18 mouse cellular contexts compared by ENCODE assay signal in the genomic region with DNA sequence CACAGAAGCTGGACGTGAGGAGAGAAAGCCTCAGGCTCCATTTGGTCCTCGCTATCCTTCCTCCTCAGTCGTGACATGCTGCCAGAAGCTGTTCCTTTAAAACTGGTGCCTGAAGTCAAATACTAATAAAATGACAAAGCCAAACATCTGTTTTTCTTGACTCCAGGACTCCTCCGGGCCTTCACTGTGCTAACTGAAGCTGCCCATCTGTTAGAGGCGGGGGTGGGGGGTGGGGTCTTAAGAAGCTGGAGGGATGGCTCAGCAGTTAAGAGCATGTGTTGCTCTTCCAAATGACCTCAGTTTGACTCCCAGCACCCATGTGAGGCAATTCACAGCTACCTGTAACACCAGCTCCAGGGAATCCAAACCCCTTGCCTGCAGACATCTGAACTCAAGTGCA. TPM values are rescaled to one million over a fixed set of nuclear protein-coding genes. Genes with fewer than 3 reads are reported as not detected.
DNase-seq lines count a peak whose midpoint lies in the region; ATAC-seq and TF ChIP-seq lines count a peak whose summit lies in the region.
"Had no signal": no experiment of that assay in that cellular context is flagged by ENCODE, and none has a peak within 500 bp of the region (broad histone marks: within the 10 kb centered on the region; RNA-seq: fewer than 3 reads in every experiment).

No protein-coding gene starts in this region.

- no peaks in the 10 kb centered on the region for H3K9me3 ChIP-seq in hindbrain, embryonic 13.5 days
- H3K9me3 ChIP-seq in hindbrain, postnatal 0 days (ENCODE audit: low read length) = no peaks in the 10 kb centered on the region
- H3K9me3 ChIP-seq in liver, embryonic 12.5 days (replicated peaks) = no peaks in the 10 kb centered on the region
- no peaks in the 10 kb centered on the region for H3K9me3 ChIP-seq in liver, embryonic 11.5 days (ENCODE audit: control insufficient read depth, low read length)

- WGBS in hindbrain, embryonic 13.5 days = 39% methylated on average over 5 of the region's 5 CpGs
- 50% methylated on average over 5 of the region's 5 CpGs for WGBS in hindbrain, postnatal 0 days
- 56% methylated on average over 5 of the region's 5 CpGs for WGBS in liver, embryonic 12.5 days (ENCODE audit: insufficient replicate concordance)
- WGBS in liver, embryonic 11.5 days = 66% methylated on average over 5 of the region's 5 CpGs

- H3K4me1 ChIP-seq in hindbrain, embryonic 13.5 days (replicated peaks) = peaks cover 27% of the 10 kb centered on the region
- H3K4me1 ChIP-seq in hindbrain, postnatal 0 days (ENCODE audit: insufficient read depth, low read length) = no peaks in the 10 kb centered on the region
- no peaks in the 10 kb centered on the region for H3K4me1 ChIP-seq in liver, embryonic 12.5 days
- no peaks in the 10 kb centered on the region for H3K4me1 ChIP-seq in liver, embryonic 11.5 days (replicated peaks; ENCODE audit: control insufficient read depth, insufficient read depth, low read length)
- H3K4me1 ChIP-seq: megakaryocyte, embryonic 14.5 days had no signal

- H3K36me3 ChIP-seq in hindbrain, embryonic 13.5 days = no peaks in the 10 kb centered on the region
- no peaks in the 10 kb centered on the region for H3K36me3 ChIP-seq in hindbrain, postnatal 0 days (ENCODE audit: insufficient read depth, low read length)
- H3K36me3 ChIP-seq in liver, embryonic 12.5 days = no peaks in the 10 kb centered on the region
- no peaks in the 10 kb centered on the region for H3K36me3 ChIP-seq in liver, embryonic 11.5 days (ENCODE audit: control insufficient read depth, insufficient read depth, low read length)

- no peak overlapping the region for H3K4me2 ChIP-seq in hindbrain, embryonic 13.5 days
- no peak overlapping the region for H3K4me2 ChIP-seq in hindbrain, postnatal 0 days (ENCODE audit: low read depth, low read length)
- no peak overlapping the region for H3K4me2 ChIP-seq in liver, embryonic 12.5 days
- H3K4me2 ChIP-seq in liver, embryonic 11.5 days = no peak overlapping the region

- no peak overlapping the region for H3K9ac ChIP-seq in hindbrain, embryonic 13.5 days
- H3K9ac ChIP-seq in hindbrain, postnatal 0 days (replicated peaks; ENCODE audit: low read length) = no peak overlapping the region
- no peak overlapping the region for H3K9ac ChIP-seq in liver, embryonic 12.5 days
- H3K9ac ChIP-seq in liver, embryonic 11.5 days (ENCODE audit: low read depth, low read length) = no peak overlapping the region

- no peak for DNase-seq in hindbrain, postnatal 0 days (ENCODE audit: low spot score)
- DNase-seq in ovary, postnatal 14 days (ENCODE audit: low spot score) = peak; percentile 7
- DNase-seq in ovary, postnatal 36 days (ENCODE audit: low spot score) = no peak
- peak; percentile 26 for DNase-seq in gastrocnemius, postnatal 25 days
- peak; percentile 36 for DNase-seq in mesoderm, embryonic 11.5 days (ENCODE audit: low read depth, low spot score)
- no peak for DNase-seq in liver, embryonic 11.5 days (ENCODE audit: low spot score)
- DNase-seq: adrenal gland, postnatal 14 days; liver; thymus, postnatal 14 days had no signal

- no peak for TF ChIP-seq CTCF in hindbrain, postnatal 0 days (IDR thresholded peaks at IDR 0.05; ENCODE audit: low read depth)

- no peak for ATAC-seq in hindbrain, embryonic 13.5 days (ENCODE audit: low FRiP score)
- ATAC-seq in hindbrain, postnatal 0 days = no peak
- ATAC-seq in liver, embryonic 12.5 days = no peak
- ATAC-seq in liver, embryonic 11.5 days (replicated peaks; ENCODE audit: low FRiP score) = no peak
- ATAC-seq: hindbrain, embryonic 16.5 days had no signal

- H3K4me3 ChIP-seq in hindbrain, embryonic 13.5 days = no peak overlapping the region
- H3K4me3 ChIP-seq in hindbrain, postnatal 0 days (ENCODE audit: low read length) = no peak overlapping the region
- H3K4me3 ChIP-seq in liver, embryonic 12.5 days = no peak overlapping the region
- no peak overlapping the region for H3K4me3 ChIP-seq in liver, embryonic 11.5 days (ENCODE audit: low read depth, low read length)
- H3K4me3 ChIP-seq: layer of hippocampus, adult 2 months; megakaryocyte, embryonic 14.5 days; myocyte had no signal

- no peaks in the 10 kb centered on the region for H3K27me3 ChIP-seq in hindbrain, embryonic 13.5 days
- H3K27me3 ChIP-seq in hindbrain, postnatal 0 days (ENCODE audit: insufficient read depth, low read length) = no peaks in the 10 kb centered on the region
- H3K27me3 ChIP-seq in liver, embryonic 12.5 days (replicated peaks) = 0 out of 2 replicates have a peak, but pooled peaks cover 4% of the 10 kb centered on the region
- H3K27me3 ChIP-seq in liver, embryonic 11.5 days (replicated peaks; ENCODE audit: control insufficient read depth, insufficient read depth, low read length) = no peaks in the 10 kb centered on the region

- H3K27ac ChIP-seq in hindbrain, embryonic 13.5 days = peak overlapping the region; percentile 55; the same call in 1 of the 2 replicates
- no peak overlapping the region for H3K27ac ChIP-seq in hindbrain, postnatal 0 days
- no peak overlapping the region for H3K27ac ChIP-seq in liver, embryonic 12.5 days
- no peak overlapping the region for H3K27ac ChIP-seq in liver, embryonic 11.5 days (ENCODE audit: low read depth, low read length)
- H3K27ac ChIP-seq: layer of hippocampus, adult 2 months had no signal

RNA-seq across cellular contexts. Expression of gene Olfr521, which starts 25.3 kb away (rescaled TPM):
- not detected in 2 replicates for polyA plus RNA-seq in hindbrain, embryonic 13.5 days (2015; fragmentation: Nextera tagmentation; extraction: Ambion mirVana)
- not detected in 2 replicates for total RNA-seq in hindbrain, postnatal 0 days (2014; rRNA removed)
- not detected in 2 replicates for polyA plus RNA-seq in hindbrain, postnatal 0 days (2015; fragmentation: Nextera tagmentation; extraction: Ambion mirVana)
- not detected for total RNA-seq in gastrocnemius, postnatal 25 days (2021)
- polyA plus RNA-seq in liver, embryonic 12.5 days (2016; fragmentation: Nextera tagmentation; extraction: Ambion mirVana) = not detected in 2 replicates
- polyA plus RNA-seq in liver, embryonic 11.5 days (2014; fragmentation: Nextera tagmentation; extraction: Ambion mirVana) = not detected in 2 replicates
- total RNA-seq: adrenal gland, postnatal 14 days; gastrocnemius, postnatal 4 days; layer of hippocampus, adult 2 months had no signal
- polyA plus RNA-seq: cortical plate, adult 2 months; forebrain, embryonic 11.5 days; hindbrain, embryonic 16.5 days; myocyte had no signal

RNA-seq across cellular contexts. Expression of gene Neu3, which starts 39.7 kb away (rescaled TPM):
- polyA plus RNA-seq in hindbrain, embryonic 13.5 days (2015; fragmentation: Nextera tagmentation; extraction: Ambion mirVana) = 2.2 TPM in 2 replicates
- total RNA-seq in hindbrain, postnatal 0 days (2014; rRNA removed) = 1.3 and 2.1 TPM in 2 replicates
- 1.6 and 2.1 TPM in 2 replicates for polyA plus RNA-seq in hindbrain, postnatal 0 days (2015; fragmentation: Nextera tagmentation; extraction: Ambion mirVana)
- total RNA-seq in gastrocnemius, postnatal 25 days (2021) = 1 to 10 TPM; 2.4 to 2.8 TPM
- 6.2 and 6.4 TPM in 2 replicates for polyA plus RNA-seq in liver, embryonic 12.5 days (2016; fragmentation: Nextera tagmentation; extraction: Ambion mirVana)
- polyA plus RNA-seq in liver, embryonic 11.5 days (2014; fragmentation: Nextera tagmentation; extraction: Ambion mirVana) = 5.4 and 5.9 TPM in 2 replicates

RNA-seq across cellular contexts. Expression of gene Olfr520, which starts 58.5 kb away (rescaled TPM):
- polyA plus RNA-seq in hindbrain, embryonic 13.5 days (2015; fragmentation: Nextera tagmentation; extraction: Ambion mirVana) = not detected in 2 replicates
- total RNA-seq in hindbrain, postnatal 0 days (2014; rRNA removed) = not detected in 2 replicates
- polyA plus RNA-seq in hindbrain, postnatal 0 days (2015; fragmentation: Nextera tagmentation; extraction: Ambion mirVana) = not detected in 2 replicates
- total RNA-seq in gastrocnemius, postnatal 25 days (2021) = not detected
- not detected in 2 replicates for polyA plus RNA-seq in liver, embryonic 12.5 days (2016; fragmentation: Nextera tagmentation; extraction: Ambion mirVana)
- not detected in 2 replicates for polyA plus RNA-seq in liver, embryonic 11.5 days (2014; fragmentation: Nextera tagmentation; extraction: Ambion mirVana)
- total RNA-seq: adrenal gland, postnatal 14 days; layer of hippocampus, adult 2 months had no signal
- polyA plus RNA-seq: cortical plate, adult 2 months; forebrain, embryonic 11.5 days; hindbrain, embryonic 16.5 days; myocyte had no signal

Comparison
In these comparisons a context has a peak if more than half of its experiments do, and no peak if none do; other contexts are left out.
1. DNase-seq: peak in ovary, postnatal 14 days (single experiment), gastrocnemius, postnatal 25 days (single experiment) and mesoderm, embryonic 11.5 days (single experiment); none in hindbrain, postnatal 0 days (single experiment), ovary, postnatal 36 days (single experiment) and liver, embryonic 11.5 days (single experiment).